Mouse (Mus musculus) MEL (cell line): ENCODE data around the gene Mt1. TPM values are rescaled to one million over a fixed set of nuclear protein-coding genes. Genes with fewer than 3 reads are reported as not detected.

ENCODE experiments used
- DNase-seq: peaks from one replicate; pipeline ENCODE4 v3.0.0; 2011; ENCODE audit warnings: low read depth, low spot score
- H3K27ac ChIP-seq: 2 replicates; pipeline ENCODE4 v1.5.1; 2012; ENCODE audit warnings: low read depth, mild to moderate bottlenecking, control low read depth, low read length, moderate library complexity; ENCODE audit not compliant: control insufficient read depth
- H3K27me3 ChIP-seq, 2 experiments: fragments of 150-350 bp in 1 of 2; sonication (generic) in 1 of 2; 2 replicates each; pipeline ENCODE4 v1.6.1; 2012; ENCODE audit warnings: low read length in 2 of 2, mild to moderate bottlenecking in 2 of 2, improper control_type of control experiment in 1 of 2, moderate library complexity in 1 of 2; ENCODE audit not compliant: insufficient read depth in 2 of 2, control insufficient read depth in 1 of 2
- H3K36me3 ChIP-seq, 2 experiments: 2 replicates each; pipeline ENCODE4 v1.6.1; 2012 to 2014; ENCODE audit warnings: low read length in 2 of 2, improper control_type of control experiment in 1 of 2, inconsistent platforms in 1 of 2, mild to moderate bottlenecking in 1 of 2; ENCODE audit not compliant: insufficient read depth in 2 of 2, control insufficient read depth in 1 of 2
- H3K4me1 ChIP-seq, 2 experiments: fragments of 150-350 bp in 1 of 2; sonication (generic) in 1 of 2; 2 replicates each; pipeline ENCODE4 v1.6.1; 2012; ENCODE audit warnings: low read length in 2 of 2, improper control_type of control experiment in 1 of 2, mild to moderate bottlenecking in 1 of 2; ENCODE audit not compliant: insufficient read depth in 2 of 2, control insufficient read depth in 1 of 2
- H3K4me3 ChIP-seq, 2 experiments: fragments of 150-350 bp in 1 of 2; sonication (generic) in 1 of 2; 2 replicates each; pipeline ENCODE4 v1.5.1; 2012; ENCODE audit warnings: low read depth in 2 of 2, low read length in 2 of 2, mild to moderate bottlenecking in 2 of 2, moderate library complexity in 2 of 2, control low read depth in 1 of 2, improper control_type of control experiment in 1 of 2; ENCODE audit not compliant: control insufficient read depth in 1 of 2, insufficient read depth in 1 of 2
- H3K79me2 ChIP-seq: 2 replicates; pipeline ENCODE4 v1.6.1; 2012; ENCODE audit warnings: mild to moderate bottlenecking, low read length, moderate library complexity; ENCODE audit not compliant: control insufficient read depth, poor library complexity, insufficient read depth
- H3K9ac ChIP-seq: 2 replicates; pipeline ENCODE4 v1.6.1; 2012; ENCODE audit warnings: low read depth, mild to moderate bottlenecking, control low read depth, low read length, moderate library complexity; ENCODE audit not compliant: control insufficient read depth, poor library complexity, severe bottlenecking
- H3K9me3 ChIP-seq: fragments of 150-350 bp; sonication (generic); replicated peaks from 2 replicates; pipeline ENCODE4 v1.6.1; 2012; ENCODE audit warnings: mild to moderate bottlenecking, low read length, improper control_type of control experiment, moderate library complexity; ENCODE audit not compliant: insufficient read depth
- BHLHE40 ChIP-seq: IDR thresholded peaks from 2 replicates; pipeline ENCODE4 v1.6.1; 2012; ENCODE audit warnings: low read depth, mild to moderate bottlenecking, inconsistent platforms, low read length, improper control_type of control experiment, borderline replicate concordance
- E2F4 ChIP-seq: IDR thresholded peaks from 2 replicates; pipeline ENCODE4 v1.6.1; 2011; ENCODE audit warnings: low read depth, low read length, improper control_type of control experiment, borderline replicate concordance
- ELF1 ChIP-seq: IDR thresholded peaks from 2 replicates; pipeline ENCODE4 v1.6.1; 2014; ENCODE audit warnings: low read depth, mild to moderate bottlenecking, inconsistent platforms, low read length, improper control_type of control experiment, moderate library complexity
- GABPA ChIP-seq: IDR thresholded peaks from 2 replicates; pipeline ENCODE4 v1.6.1; 2012; ENCODE audit warnings: low read depth, mild to moderate bottlenecking, inconsistent platforms, low read length, improper control_type of control experiment, moderate library complexity
- GATA1 ChIP-seq: IDR thresholded peaks from 2 replicates; pipeline ENCODE4 v1.6.1; 2011; ENCODE audit warnings: low read depth, low read length, improper control_type of control experiment
- JUND ChIP-seq: IDR thresholded peaks from 2 replicates; pipeline ENCODE4 v1.6.1; 2011; ENCODE audit warnings: low read depth, mild to moderate bottlenecking, improper control_type of control experiment, low read length
- MAFK ChIP-seq: IDR thresholded peaks from 2 replicates; pipeline ENCODE4 v1.6.1; 2011; ENCODE audit warnings: low read depth, mild to moderate bottlenecking, low read length, improper control_type of control experiment, borderline replicate concordance
- MAZ ChIP-seq: IDR thresholded peaks from 2 replicates; pipeline ENCODE4 v1.6.1; 2012; ENCODE audit warnings: low read depth, mild to moderate bottlenecking, inconsistent platforms, low read length, improper control_type of control experiment
- MYB ChIP-seq: IDR thresholded peaks from 2 replicates; pipeline ENCODE4 v1.6.1; 2011; ENCODE audit warnings: mild to moderate bottlenecking, low read depth, low read length, improper control_type of control experiment
- POLR2A ChIP-seq, 2 experiments: IDR thresholded peaks; 2 replicates each; pipeline ENCODE4 v1.6.1; 2011 to 2012; ENCODE audit warnings: low read length in 2 of 2, mild to moderate bottlenecking in 2 of 2, control low read depth in 1 of 2, improper control_type of control experiment in 1 of 2, low read depth in 1 of 2, moderate library complexity in 1 of 2; ENCODE audit not compliant: control insufficient read depth in 1 of 2, insufficient read depth in 1 of 2, poor library complexity in 1 of 2
- POLR2AphosphoS2 ChIP-seq: IDR thresholded peaks from 2 replicates; pipeline ENCODE4 v1.6.1; 2011; ENCODE audit warnings: low read length, improper control_type of control experiment
- POLR2AphosphoS5 ChIP-seq: IDR thresholded peaks from 2 replicates; pipeline ENCODE4 v1.6.1; 2012; ENCODE audit warnings: low read depth, borderline replicate concordance, mild to moderate bottlenecking, inconsistent platforms, low read length, moderate library complexity, mixed read lengths
- RAD21 ChIP-seq: IDR thresholded peaks from 2 replicates; pipeline ENCODE4 v1.6.1; 2011; ENCODE audit warnings: mild to moderate bottlenecking, low read depth, low read length, improper control_type of control experiment
- SIN3A ChIP-seq: IDR thresholded peaks from 2 replicates; pipeline ENCODE4 v1.6.1; 2012; ENCODE audit warnings: low read length, improper control_type of control experiment, inconsistent platforms
- SMC3 ChIP-seq: IDR thresholded peaks from 2 replicates; pipeline ENCODE4 v1.6.1; 2011; ENCODE audit warnings: low read depth, low read length, improper control_type of control experiment
- TBP ChIP-seq: IDR thresholded peaks from 2 replicates; pipeline ENCODE4 v1.8.0; 2011; ENCODE audit warnings: low read depth, low read length, improper control_type of control experiment
- UBTF ChIP-seq: IDR thresholded peaks from 2 replicates; pipeline ENCODE4 v1.6.1; 2012; ENCODE audit warnings: low read depth, mild to moderate bottlenecking, inconsistent platforms, low read length, improper control_type of control experiment, moderate library complexity, borderline replicate concordance; ENCODE audit not compliant: insufficient read depth
- USF1 ChIP-seq: IDR thresholded peaks from 2 replicates; pipeline ENCODE4 v1.6.1; 2014; ENCODE audit warnings: low read depth, mild to moderate bottlenecking, inconsistent platforms, low read length, improper control_type of control experiment, moderate library complexity
- USF2 ChIP-seq, 2 experiments: IDR thresholded peaks; 2 replicates each; pipeline ENCODE4 v1.6.1; 2011 to 2012; ENCODE audit warnings: improper control_type of control experiment in 2 of 2, low read length in 2 of 2, borderline replicate concordance in 1 of 2, inconsistent platforms in 1 of 2, low read depth in 1 of 2, mild to moderate bottlenecking in 1 of 2; ENCODE audit not compliant: insufficient read depth in 1 of 2
- polyA plus RNA-seq, 2 experiments: library from polyadenylated mRNA; stranded (reverse) in 1 of 2; unstranded in 1 of 2; fragments of >175 nt in 1 of 2; fragments of >200 nt in 1 of 2; gene quantifications; 2 replicates each; pipeline versions ENCODE4 v1.2.1 to v1.2.4; 2012; ENCODE audit warnings: low replicate concordance in 2 of 2, low read depth in 1 of 2; ENCODE audit not compliant: insufficient read length in 2 of 2, insufficient read depth in 1 of 2, missing spikeins in 1 of 2
- total RNA-seq: library from RNA; depleted of rRNA; stranded (reverse); fragments of 300-350 nt; gene quantifications from 2 replicates; pipeline ENCODE4 v1.2.3, GENCODE M21; 2012

Gene Mt1
- total and polyA plus RNA-seq, 3 experiments = 1,017 to 2,940 (median 1,189) TPM

DNA sequence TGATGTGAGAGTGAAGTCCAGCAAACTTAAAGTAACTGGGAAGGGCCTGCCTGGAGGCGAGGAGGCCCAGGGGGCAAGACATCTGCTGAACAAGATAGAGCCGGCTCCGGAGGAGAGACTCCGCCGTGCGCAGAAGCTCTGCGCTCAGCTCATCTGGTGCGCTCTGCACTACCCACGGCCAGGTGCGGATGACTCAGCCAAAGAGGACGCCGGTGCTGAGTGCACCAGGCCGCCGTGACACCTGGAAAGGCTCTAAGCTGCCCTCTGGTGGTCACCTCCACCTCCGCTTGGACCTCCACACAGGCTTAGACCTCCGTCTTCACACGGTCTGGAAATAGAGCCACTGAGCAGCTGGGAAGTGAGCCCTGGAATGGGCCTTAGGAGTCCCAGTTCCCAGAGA, 7.7 kb downstream of the Mt1 start (continued):
- TF ChIP-seq RAD21 (peak; percentile 28), POLR2A (IDR thresholded peaks at IDR 0.05; ENCODE audit: control insufficient read depth in 1 of 2, insufficient read depth in 1 of 2, low read depth in 1 of 2, low read length in 2 of 2, poor library complexity in 1 of 2) (no peak), POLR2AphosphoS5 (no peak), GABPA (no peak)
- TF ChIP-seq, all 39 proteins: peak for 5

DNA sequence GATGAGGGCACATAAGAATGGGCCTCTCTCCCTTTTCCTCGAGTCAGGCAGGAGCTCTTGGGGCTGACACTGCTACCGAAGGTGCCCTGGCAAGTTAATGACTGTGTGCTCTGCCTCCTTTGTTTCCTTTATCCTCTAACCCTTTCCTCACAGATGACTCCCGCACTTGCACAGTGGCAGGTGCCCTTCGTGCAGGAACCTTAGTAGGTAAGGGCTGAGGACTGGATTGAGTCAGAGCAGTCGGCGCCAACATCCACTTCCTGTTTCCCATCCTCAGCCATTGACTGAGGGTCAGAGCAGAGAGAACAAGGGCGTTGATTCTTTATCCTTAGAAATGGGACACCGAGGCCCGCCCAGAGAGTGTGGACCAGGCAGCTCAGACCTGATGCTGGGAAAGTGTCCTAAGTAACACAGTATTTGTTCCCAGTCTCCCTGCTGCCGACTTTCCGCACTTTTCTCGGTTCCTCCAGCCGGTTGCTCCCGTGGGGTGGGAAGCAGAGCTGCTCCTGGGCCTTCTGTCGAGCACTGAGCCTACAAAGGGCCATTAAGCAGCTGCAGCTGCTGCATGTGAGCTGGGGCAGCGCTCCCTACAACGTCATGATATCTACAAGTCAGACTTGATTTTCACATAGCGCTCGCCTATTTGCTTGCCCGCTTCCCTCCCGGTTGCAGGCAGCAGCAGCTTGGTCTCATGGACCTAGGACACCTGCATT, 8.6 kb downstream of the Mt1 start:
- Histone ChIP-seq H3K9me3 (no peaks in the 10 kb centered on the region), H3K9ac (0 out of 2 replicates have a peak overlapping the region, but pooled peaks have one; percentile 14), H3K27me3 (no peaks in the 10 kb centered on the region), H3K36me3 (peaks cover 0 to 24% of the 10 kb centered on the region in 2 experiments; a peak in 2 of 4 replicates), H3K4me3 (no peak overlapping the region)
- peak; percentile 40 for DNase-seq
- TF ChIP-seq ELF1 = no peak
- TF ChIP-seq GATA1 = no peak
- TF ChIP-seq SMC3 = no peak
- TF ChIP-seq BHLHE40 = no peak
- TF ChIP-seq E2F4 = no peak
- no peak for TF ChIP-seq MAZ
- TF ChIP-seq JUND = no peak
- no peak for TF ChIP-seq SIN3A
- TF ChIP-seq UBTF = no peak
- TF ChIP-seq MYB = no peak
- TF ChIP-seq USF2 (IDR thresholded peaks at IDR 0.05; ENCODE audit: borderline replicate concordance in 1 of 2, insufficient read depth in 1 of 2, low read depth in 1 of 2, low read length in 2 of 2) = no peak
- no peak for TF ChIP-seq USF1
- no peak for TF ChIP-seq MAFK
- TF ChIP-seq POLR2AphosphoS2 = no peak
- no peak for TF ChIP-seq TBP
- TF ChIP-seq, all 39 proteins: peak for 0
- Histone ChIP-seq H3K4me1 (peaks cover 11 to 42% of the 10 kb centered on the region in 2 experiments), H3K79me2 (no peaks in the 10 kb centered on the region; the same call in 1 of the 2 replicates), H3K27ac (no peak overlapping the region)
